In genomic region chr8:61207636-61208035, GRCm38 (mm10) we compare ENCODE assay signal across 28 mouse cellular contexts.
"Had no signal": no experiment of that assay in that cellular context is flagged by ENCODE, and none has a peak within 500 bp of the region (broad histone marks: within the 10 kb centered on the region; RNA-seq: fewer than 3 reads in every experiment).

No protein-coding gene starts in this region.

- H3K9me3 ChIP-seq: heart, embryonic 10.5 days; heart, embryonic 12.5 days; hindbrain, embryonic 10.5 days; hindbrain, embryonic 12.5 days; intestine, embryonic 15.5 days; limb, embryonic 10.5 days; limb, embryonic 12.5 days; liver, embryonic 13.5 days; liver, embryonic 15.5 days had no signal

- H3K9ac ChIP-seq: heart, embryonic 12.5 days; hindbrain, embryonic 12.5 days; hindbrain, embryonic 14.5 days; intestine, embryonic 15.5 days; limb, embryonic 12.5 days; liver, embryonic 13.5 days; liver, embryonic 15.5 days; liver, postnatal 0 days had no signal

- H3K4me2 ChIP-seq: heart, embryonic 12.5 days; hindbrain, embryonic 12.5 days; hindbrain, embryonic 14.5 days; intestine, embryonic 15.5 days; limb, embryonic 12.5 days; liver, embryonic 11.5 days; liver, embryonic 13.5 days; liver, embryonic 15.5 days had no signal

- H3K4me3 ChIP-seq: heart, embryonic 10.5 days; heart, embryonic 12.5 days; hindbrain, embryonic 10.5 days; hindbrain, embryonic 12.5 days; intestine, embryonic 15.5 days; layer of hippocampus, adult 2 months; left cerebral cortex, adult 2 months; limb, embryonic 10.5 days; limb, embryonic 12.5 days; liver, embryonic 13.5 days; liver, embryonic 15.5 days had no signal

- H3K4me1 ChIP-seq: heart, embryonic 10.5 days; heart, embryonic 12.5 days; hindbrain, embryonic 10.5 days; hindbrain, embryonic 12.5 days; intestine, embryonic 15.5 days; limb, embryonic 10.5 days; limb, embryonic 12.5 days; liver, embryonic 13.5 days; liver, embryonic 15.5 days had no signal

- ATAC-seq: hindbrain, embryonic 16.5 days; inflammation-experienced regulatory T-cells, adult 6 months; intestine, embryonic 15.5 days; intestine, postnatal 0 days; liver, postnatal 0 days had no signal

- DNase-seq: gastrocnemius, postnatal 10 days; gastrocnemius, postnatal 25 days; heart, adult 18-20 months; heart, postnatal 10 days; heart, postnatal 4 days; kidney, adult 18-20 months; kidney, adult 8-10 months; kidney, postnatal 10 days; kidney, postnatal 25 days; kidney, postnatal 4 days; liver; liver, embryonic 13.5 days; liver, postnatal 0 days had no signal

- H3K27ac ChIP-seq: hindbrain, embryonic 10.5 days; hindbrain, embryonic 12.5 days; hindbrain, embryonic 14.5 days; intestine, embryonic 15.5 days; layer of hippocampus, adult 2 months; left cerebral cortex, adult 2 months; limb, embryonic 10.5 days; limb, embryonic 12.5 days; liver, embryonic 13.5 days; liver, embryonic 15.5 days had no signal

- H3K27me3 ChIP-seq: heart, embryonic 12.5 days; hindbrain, embryonic 12.5 days; intestine, embryonic 15.5 days; limb, embryonic 12.5 days; liver, embryonic 13.5 days; liver, embryonic 15.5 days had no signal

- H3K36me3 ChIP-seq: heart, embryonic 10.5 days; heart, embryonic 12.5 days; hindbrain, embryonic 10.5 days; hindbrain, embryonic 12.5 days; intestine, embryonic 15.5 days; limb, embryonic 10.5 days; limb, embryonic 12.5 days; liver, embryonic 13.5 days; liver, embryonic 15.5 days had no signal
